ENCODE assay signal across 29 mouse cellular contexts in the genomic region with DNA sequence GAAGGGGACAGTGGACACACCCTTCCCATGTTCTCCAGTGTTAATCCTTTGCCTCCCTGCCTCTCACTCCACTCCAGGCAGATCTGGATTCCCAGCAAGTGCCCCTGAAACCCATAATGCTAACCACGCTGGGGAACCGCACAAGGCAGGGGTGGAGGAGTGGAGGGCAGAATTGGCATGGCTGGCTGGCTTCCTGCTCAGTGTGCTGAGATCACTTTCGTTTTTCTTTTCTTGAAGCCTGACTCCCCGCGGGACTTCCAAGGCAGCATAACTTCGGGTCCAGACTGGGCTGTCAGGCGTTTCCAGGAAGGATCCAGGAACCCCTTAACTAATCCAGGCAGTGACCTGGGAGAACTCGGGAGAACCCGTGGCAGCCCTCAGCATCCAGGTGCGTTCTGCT. TPM values are rescaled to one million over a fixed set of nuclear protein-coding genes. Genes with fewer than 3 reads are reported as not detected.
DNase-seq lines count a peak whose midpoint lies in the region; TF ChIP-seq lines count a peak whose summit lies in the region.
"Not testable (repeated sequence)": the region's sequence is repeated elsewhere in the genome, so short reads cannot be mapped to it uniquely, and the experiment has no call there.
"Had no signal": no experiment of that assay in that cellular context is flagged by ENCODE, and none has a peak within 500 bp of the region (broad histone marks: within the 10 kb centered on the region; RNA-seq: fewer than 3 reads in every experiment).

No protein-coding gene starts in this region.

- not testable (repeated sequence) for H3K4me1 ChIP-seq in kidney, adult 2 months (ENCODE audit: control insufficient read depth, insufficient read depth, low read length)

- TF ChIP-seq CTCF in kidney, adult 2 months (conservative IDR thresholded peaks at IDR 0.05; ENCODE audit: insufficient read depth, insufficient read length, low read depth, low read length), result not testable (repeated sequence)

- TF ChIP-seq POLR2A in kidney, adult 2 months (IDR thresholded peaks at IDR 0.05; ENCODE audit: low read depth, low read length), result not testable (repeated sequence)

- not testable (repeated sequence) for H3K27me3 ChIP-seq in kidney, adult 2 months (replicated peaks; ENCODE audit: control insufficient read depth, insufficient read depth, low read length); splenic B cell, adult 2 months (ENCODE audit: control insufficient read depth, insufficient read depth, low read length, poor library complexity, severe bottlenecking)

- H3K4me3 ChIP-seq in kidney, adult 2 months (ENCODE audit: insufficient read depth, low read depth, low read length), result not testable (repeated sequence)

- WGBS in kidney, adult 2 months, result 57% methylated on average over 10 of the region's 10 CpGs

- DNase-seq in 416B (ENCODE audit: low read depth), result peak; percentile 61
- peak; percentile 3 for DNase-seq in ES-CJ7 (ENCODE audit: low read depth, low spot score)
- DNase-seq in gastrocnemius, postnatal 10 days, result peak; percentile 21
- DNase-seq in kidney, adult 2 months, result peak; percentile 27
- DNase-seq in lung, adult 18-20 months, result peak; percentile 20 to 43
- peak; percentile 23 for DNase-seq in ovary, postnatal 36 days (ENCODE audit: low spot score)
- peak; percentile 79 for DNase-seq in splenic B cell, adult 2 months (ENCODE audit: low read depth, low spot score)
- peak; percentile 51 for DNase-seq in urinary bladder, postnatal 10 days (ENCODE audit: low spot score)

- not testable (repeated sequence) for H3K36me3 ChIP-seq in kidney, adult 2 months (ENCODE audit: control insufficient read depth, insufficient read depth, low read length); splenic B cell, adult 2 months (ENCODE audit: control insufficient read depth, insufficient read depth, low read length, poor library complexity, severe bottlenecking)

- not testable (repeated sequence) for H3K27ac ChIP-seq in kidney, adult 2 months (ENCODE audit: insufficient read depth, low read depth, low read length)

RNA-seq across cellular contexts. Expression of a gene that starts 1.9 kb away (rescaled TPM):
- not detected for total RNA-seq in gastrocnemius, postnatal 10 days (2021)
- polyA plus RNA-seq in kidney, adult 2 months (2012; rRNA removed), result not detected in 2 replicates
- total RNA-seq: forebrain, postnatal 0 days; gastrocnemius, postnatal 36 days; layer of hippocampus, postnatal 25 days had no signal
- polyA plus RNA-seq: C2C12; embryonic facial prominence, embryonic 11.5 days; forebrain, embryonic 10.5 days; forebrain, postnatal 0 days; heart, embryonic 15.5 days; hindbrain, embryonic 14.5 days; intestine, embryonic 14.5 days; limb, embryonic 11.5 days; liver, embryonic 11.5 days; lung, adult 2 months; midbrain, embryonic 14.5 days; neural tube, embryonic 13.5 days had no signal

RNA-seq across cellular contexts. Expression of a gene that starts 11.6 kb away (rescaled TPM):
- total RNA-seq in gastrocnemius, postnatal 10 days (2021), result not detected
- not detected in 2 replicates for polyA plus RNA-seq in kidney, adult 2 months (2012; rRNA removed)
- total RNA-seq: adrenal gland, adult 8-10 months; ES-E14; forebrain, postnatal 0 days; gastrocnemius, postnatal 36 days; heart, adult 8-10 months; heart, postnatal 36 days; layer of hippocampus, adult 2 months; layer of hippocampus, postnatal 25 days; megakaryocyte, adult 5-6 weeks had no signal
- polyA plus RNA-seq: activated CD4-positive, CD25-positive, alpha-beta regulatory T cell, adult 4 months; C2C12; embryonic facial prominence, embryonic 11.5 days; forebrain, embryonic 10.5 days; forebrain, postnatal 0 days; heart, embryonic 15.5 days; hindbrain, embryonic 14.5 days; intestine, embryonic 14.5 days; limb, embryonic 11.5 days; liver, embryonic 11.5 days; lung, adult 2 months; midbrain, embryonic 14.5 days; neural tube, embryonic 13.5 days had no signal

Comparison
In these comparisons a context has a peak if more than half of its experiments do, and no peak if none do; other contexts are left out.
1. DNase-seq: peak in every context shown above with its lines; median percentile 79 in splenic B cell, adult 2 months; 61 in 416B; 51 in urinary bladder, postnatal 10 days; 32 in lung, adult 18-20 months; 27 in kidney, adult 2 months; 23 in ovary, postnatal 36 days; 21 in gastrocnemius, postnatal 10 days; 3 in ES-CJ7.